Mouse (Mus musculus): ENCODE measurements around the gene Rxfp2. TPM values are rescaled to one million over a fixed set of nuclear protein-coding genes. Genes with fewer than 3 reads are reported as not detected.

The Rxfp2 gene
- polyA plus RNA-seq, 1 experiment from 2014 or later = 0.53 TPM

DNA sequence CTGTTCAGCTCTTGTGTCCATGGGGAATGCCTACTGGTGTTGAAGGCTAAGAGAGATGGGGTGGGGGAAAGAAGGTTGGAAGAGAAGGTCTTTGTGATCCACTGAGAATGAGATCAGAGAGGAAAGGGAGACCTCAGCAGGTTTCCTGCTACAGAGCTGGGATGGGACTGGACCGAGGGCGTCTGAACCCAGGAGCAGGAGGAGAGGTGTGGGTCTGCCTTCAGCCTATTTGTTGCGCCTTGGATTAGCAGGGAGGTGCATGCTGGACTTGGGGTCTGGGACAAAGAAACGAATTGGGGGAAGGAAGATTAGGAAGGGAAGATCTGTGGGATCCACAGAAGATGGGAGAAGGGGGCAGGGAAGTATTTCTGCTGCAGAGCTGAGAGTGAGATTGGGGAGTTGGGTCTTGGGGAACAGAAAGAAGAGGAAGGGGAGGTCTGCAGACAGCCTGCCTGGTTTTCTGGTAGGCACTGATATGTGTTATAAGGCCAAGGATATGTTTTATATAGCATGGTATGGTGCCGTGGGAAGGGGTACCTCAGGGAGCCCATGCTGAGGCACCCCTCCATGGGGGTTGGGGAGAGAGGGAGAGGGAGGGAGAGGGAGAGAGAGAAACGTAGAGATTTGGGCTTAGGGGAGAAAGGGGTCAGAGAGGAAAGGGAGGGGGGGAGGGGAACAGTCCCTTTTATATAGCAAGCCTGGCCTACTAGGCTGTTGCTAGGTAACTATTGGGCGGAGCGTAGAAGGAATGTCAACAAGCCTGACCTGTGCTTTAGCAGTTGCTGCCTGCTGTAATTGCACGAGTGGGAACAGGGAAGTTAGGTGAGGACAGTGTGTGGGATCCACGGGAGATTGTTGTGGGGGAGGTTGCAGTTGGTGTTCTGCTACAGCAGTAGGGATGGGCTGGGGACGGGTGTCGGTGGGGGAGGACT is 61.7 kb downstream of the Rxfp2 start:
- peak overlapping the region; percentile 27; the same call in 1 of the 2 replicates for H3K4me2 ChIP-seq
- H3K9me3 ChIP-seq = no peaks in the 10 kb centered on the region
- H3K27ac ChIP-seq = no peak overlapping the region
- H3K4me3 ChIP-seq = no peak overlapping the region
- peak; percentile 78 for ATAC-seq (ENCODE audit: low FRiP score)
- no peak overlapping the region for H3K9ac ChIP-seq
- 15% methylated on average over 11 of the region's 12 CpGs for WGBS
- no peaks in the 10 kb centered on the region for H3K27me3 ChIP-seq
- H3K4me1 ChIP-seq (replicated peaks) = peaks cover 11% of the 10 kb centered on the region
- no peaks in the 10 kb centered on the region for H3K36me3 ChIP-seq

- peaks cover 11% of the 10 kb centered on the region for H3K4me1 ChIP-seq (replicated peaks)
- no peak overlapping the region for H3K27ac ChIP-seq
- no peak for ATAC-seq (ENCODE audit: low FRiP score)
- no peaks in the 10 kb centered on the region for H3K36me3 ChIP-seq
- H3K4me2 ChIP-seq = no peak overlapping the region
- 85% methylated on average over 14 of the region's 14 CpGs for WGBS
- H3K9me3 ChIP-seq = no peaks in the 10 kb centered on the region
- no peak overlapping the region for H3K9ac ChIP-seq
- H3K4me3 ChIP-seq = no peak overlapping the region
- no peaks in the 10 kb centered on the region for H3K27me3 ChIP-seq
These were observed 64.2 kb downstream of the Rxfp2 start for GRCm38 (mm10) chr5:150082696-150083095.

DNA sequence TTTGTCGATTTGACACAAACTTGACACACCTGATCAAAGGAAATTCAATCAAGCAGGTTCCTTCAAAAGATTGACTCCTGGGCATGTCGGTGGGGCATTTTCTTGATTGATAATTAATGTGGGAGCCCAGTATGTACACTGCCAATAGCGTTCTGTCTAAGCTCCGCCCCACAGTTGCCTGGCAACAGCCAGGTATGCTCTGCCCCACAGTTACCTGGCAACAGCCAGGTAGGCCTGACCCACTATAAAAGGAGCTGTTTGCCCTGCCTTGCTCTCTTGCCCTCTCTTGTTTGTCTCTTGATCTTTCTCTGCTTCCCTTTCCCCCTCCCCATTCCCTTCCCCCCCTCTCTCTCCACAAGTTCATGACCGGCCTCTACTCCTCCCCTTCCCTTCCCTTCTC is 64.7 kb downstream of the Rxfp2 start:
- Histone ChIP-seq H3K4me2 (no peak overlapping the region), H3K4me3 (no peak overlapping the region), H3K27ac (no peak overlapping the region), H3K36me3 (no peaks in the 10 kb centered on the region), H3K4me1 (replicated peaks) (peaks cover 11% of the 10 kb centered on the region), H3K9ac (no peak overlapping the region), H3K27me3 (no peaks in the 10 kb centered on the region), H3K9me3 (no peaks in the 10 kb centered on the region)
- 67% methylated on average over 5 of the region's 5 CpGs for WGBS
- no peak for ATAC-seq (ENCODE audit: low FRiP score)

- no peak overlapping the region for H3K4me3 ChIP-seq
- H3K4me2 ChIP-seq = 0 out of 2 replicates have a peak overlapping the region, but pooled peaks have one; percentile 15
- H3K27me3 ChIP-seq = no peaks in the 10 kb centered on the region
- no peaks in the 10 kb centered on the region for H3K36me3 ChIP-seq
- peak; percentile 74; the same call in 1 of the 2 replicates for ATAC-seq (ENCODE audit: low FRiP score)
- H3K4me1 ChIP-seq (replicated peaks) = no peaks in the 10 kb centered on the region; the same call in 1 of the 2 replicates
- WGBS = 6% methylated on average over 6 of the region's 6 CpGs
- no peak overlapping the region for H3K9ac ChIP-seq
- H3K9me3 ChIP-seq = no peaks in the 10 kb centered on the region
- H3K27ac ChIP-seq = no peak overlapping the region
These were observed 79.1 kb downstream of the Rxfp2 start for GRCm38 (mm10) chr5:150097620-150098019.

DNA sequence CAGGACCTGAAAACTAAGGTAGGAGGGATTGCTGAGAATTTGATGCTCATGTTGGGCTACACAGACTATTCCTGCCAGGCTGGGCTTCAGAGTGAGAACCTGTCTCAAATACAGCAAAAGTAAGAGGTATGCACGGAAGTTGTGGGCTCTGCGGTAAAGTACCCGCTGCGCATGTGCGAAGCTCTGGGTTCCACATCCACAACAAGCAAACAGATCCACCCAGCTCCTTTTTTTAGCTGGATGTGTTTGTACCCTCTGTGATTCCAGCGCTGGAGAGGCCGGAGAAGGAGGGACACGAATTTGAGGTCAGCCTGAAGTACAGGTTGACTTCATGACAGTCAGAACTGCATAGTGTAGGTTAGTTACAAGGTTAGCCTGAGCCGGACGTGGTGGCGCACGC is 80.3 kb downstream of the Rxfp2 start:
- Histone ChIP-seq H3K4me3 (no peak overlapping the region), H3K4me1 (replicated peaks) (no peaks in the 10 kb centered on the region; the same call in 1 of the 2 replicates), H3K27ac (no peak overlapping the region), H3K9ac (no peak overlapping the region), H3K4me2 (no peak overlapping the region), H3K27me3 (no peaks in the 10 kb centered on the region), H3K9me3 (no peaks in the 10 kb centered on the region), H3K36me3 (no peaks in the 10 kb centered on the region)
- ATAC-seq (ENCODE audit: low FRiP score) = no peak
- 94% methylated on average over 12 of the region's 12 CpGs for WGBS

DNA sequence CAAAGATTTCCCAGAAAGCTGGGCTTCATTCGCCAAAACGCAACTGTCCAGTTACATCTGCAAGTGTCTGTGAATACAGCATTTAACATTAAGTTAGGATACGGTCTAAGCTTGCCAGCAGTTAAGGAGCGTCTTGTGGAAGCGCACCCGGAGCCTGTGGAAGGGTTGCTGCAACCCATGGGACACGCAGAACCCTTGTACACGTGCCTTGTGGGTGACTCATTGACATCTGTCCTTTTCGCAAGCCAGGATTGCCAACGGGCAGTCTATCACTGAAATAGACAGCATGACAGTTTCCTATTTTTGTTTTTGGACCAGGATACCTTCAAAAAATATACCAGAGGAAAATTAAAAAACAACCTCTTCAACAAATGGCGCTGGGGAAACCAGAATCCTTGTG is 83.3 kb downstream of the Rxfp2 start:
- H3K36me3 ChIP-seq = no peaks in the 10 kb centered on the region
- no peak overlapping the region for H3K27ac ChIP-seq
- H3K27me3 ChIP-seq = no peaks in the 10 kb centered on the region
- 89% methylated on average over 11 of the region's 11 CpGs for WGBS
- H3K9me3 ChIP-seq = no peaks in the 10 kb centered on the region
- no peak overlapping the region for H3K4me3 ChIP-seq
- ATAC-seq (ENCODE audit: low FRiP score) = no peak
- H3K4me2 ChIP-seq = no peak overlapping the region
- H3K4me1 ChIP-seq (replicated peaks) = no peaks in the 10 kb centered on the region; the same call in 1 of the 2 replicates
- H3K9ac ChIP-seq = no peak overlapping the region

- no peak overlapping the region for H3K27ac ChIP-seq
- 86% methylated on average over 7 of the region's 7 CpGs for WGBS
- H3K4me2 ChIP-seq = no peak overlapping the region
- H3K9ac ChIP-seq = no peak overlapping the region
- H3K27me3 ChIP-seq = no peaks in the 10 kb centered on the region
- no peaks in the 10 kb centered on the region for H3K9me3 ChIP-seq
- no peaks in the 10 kb centered on the region for H3K4me1 ChIP-seq (replicated peaks)
- H3K4me3 ChIP-seq = no peak overlapping the region
- H3K36me3 ChIP-seq = no peaks in the 10 kb centered on the region
- no peak for ATAC-seq (ENCODE audit: low FRiP score)
These were observed 87.9 kb downstream of the Rxfp2 start for GRCm38 (mm10) chr5:150106358-150106757.

DNA sequence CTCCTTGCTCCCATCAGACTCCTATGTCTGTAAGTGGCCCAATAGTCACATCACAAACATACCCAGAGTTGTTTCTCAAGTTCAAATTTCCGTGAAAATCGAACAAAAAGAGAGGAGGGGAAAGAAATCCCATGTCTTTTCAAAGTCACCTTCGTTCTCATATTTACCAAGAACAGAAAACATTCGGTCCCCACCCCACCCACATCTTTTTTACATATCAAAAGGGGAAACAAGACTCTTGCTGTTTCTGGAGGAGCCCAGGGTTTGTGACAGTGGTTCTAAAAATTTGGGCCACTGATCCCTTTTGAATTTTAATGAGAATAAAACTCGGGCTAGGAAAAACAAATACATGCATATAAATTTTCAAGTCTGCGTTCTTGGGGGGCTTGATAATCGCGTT is 92.8 kb downstream of the Rxfp2 start:
- no peak for ATAC-seq (ENCODE audit: low FRiP score)
- peaks cover 17% of the 10 kb centered on the region for H3K4me1 ChIP-seq (replicated peaks)
- 42% methylated on average over 8 of the region's 8 CpGs for WGBS

DNA sequence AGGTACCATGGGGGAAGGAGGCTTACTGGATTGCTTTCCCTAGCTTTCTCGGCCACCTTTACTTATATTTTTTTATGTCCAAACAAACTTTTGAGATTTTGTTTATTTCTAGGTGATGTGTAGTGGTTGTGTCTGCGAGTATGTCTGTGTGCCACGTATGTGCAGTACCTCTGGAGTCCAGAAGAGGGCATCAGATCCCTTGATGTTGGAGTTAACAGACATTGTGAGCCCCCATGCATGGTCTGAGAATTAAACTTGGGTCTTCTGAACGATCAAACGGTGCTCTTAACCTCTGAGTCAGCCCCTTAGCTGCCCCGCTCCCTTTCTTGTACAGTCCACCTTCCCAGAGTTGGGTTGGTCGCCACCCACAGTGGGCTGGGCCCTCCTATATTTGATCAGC is 95.5 kb downstream of the Rxfp2 start:
- no peak overlapping the region for H3K27ac ChIP-seq
- no peak overlapping the region for H3K4me2 ChIP-seq
- H3K36me3 ChIP-seq = no peaks in the 10 kb centered on the region
- H3K9ac ChIP-seq = no peak overlapping the region
- no peaks in the 10 kb centered on the region for H3K9me3 ChIP-seq
- 81% methylated on average over 7 of the region's 7 CpGs for WGBS
- no peak overlapping the region for H3K4me3 ChIP-seq
- no peak for ATAC-seq (ENCODE audit: low FRiP score)
- H3K4me1 ChIP-seq (replicated peaks) = peaks cover 27% of the 10 kb centered on the region
- H3K27me3 ChIP-seq = no peaks in the 10 kb centered on the region

More for the DNA sequence above, 92.8 kb downstream of the Rxfp2 start:
- Histone ChIP-seq H3K27ac (no peak overlapping the region), H3K4me3 (no peak overlapping the region), H3K9me3 (no peaks in the 10 kb centered on the region), H3K4me2 (no peak overlapping the region), H3K9ac (no peak overlapping the region), H3K36me3 (no peaks in the 10 kb centered on the region), H3K27me3 (no peaks in the 10 kb centered on the region)

DNA sequence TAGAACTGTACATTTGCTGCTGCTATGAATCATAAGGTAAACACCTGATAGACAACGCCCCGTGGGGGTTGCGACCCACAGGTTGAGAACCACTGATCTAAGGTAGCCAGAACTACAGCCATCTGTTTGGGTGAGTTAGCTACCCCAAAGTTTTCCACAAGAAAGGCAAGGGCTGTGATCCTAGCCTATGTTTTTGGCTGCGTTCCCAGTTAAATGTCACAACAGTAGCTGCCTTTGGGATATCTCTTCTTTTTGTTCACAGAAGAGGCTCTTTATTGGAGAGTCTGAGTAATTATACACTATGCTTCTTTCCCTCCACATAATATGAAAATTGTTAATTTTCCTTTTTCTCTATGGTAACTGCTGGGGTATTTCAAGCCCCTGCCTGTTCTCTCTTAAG is 96.3 kb downstream of the Rxfp2 start:
- 97% methylated on average over 4 of the region's 4 CpGs for WGBS
- no peaks in the 10 kb centered on the region for H3K27me3 ChIP-seq
- no peak overlapping the region for H3K9ac ChIP-seq
- no peak for ATAC-seq (ENCODE audit: low FRiP score)
- peak overlapping the region; percentile 66; the same call in 1 of the 2 replicates for H3K27ac ChIP-seq
- H3K36me3 ChIP-seq = no peaks in the 10 kb centered on the region
- no peaks in the 10 kb centered on the region for H3K9me3 ChIP-seq
- no peak overlapping the region for H3K4me2 ChIP-seq
- no peak overlapping the region for H3K4me3 ChIP-seq
- peaks cover 33% of the 10 kb centered on the region for H3K4me1 ChIP-seq (replicated peaks)

- no peak for ATAC-seq (ENCODE audit: low FRiP score)
- H3K4me2 ChIP-seq = peak overlapping the region; percentile 27
- 46% methylated on average over 16 of the region's 16 CpGs for WGBS
- H3K36me3 ChIP-seq = no peaks in the 10 kb centered on the region
- H3K4me3 ChIP-seq = no peak overlapping the region
- peaks cover 33% of the 10 kb centered on the region for H3K4me1 ChIP-seq (replicated peaks)
- H3K9me3 ChIP-seq = no peaks in the 10 kb centered on the region
- no peaks in the 10 kb centered on the region for H3K27me3 ChIP-seq
- peak overlapping the region; percentile 24; the same call in 1 of the 2 replicates for H3K9ac ChIP-seq
- H3K27ac ChIP-seq = peak overlapping the region; percentile 66
These were observed 97.0 kb downstream of the Rxfp2 start for GRCm38 (mm10) chr5:150115271-150116092.

GRCm38 (mm10) chr5:150116216-150116905 is 97.9 kb downstream of the Rxfp2 start:
- no peak overlapping the region for H3K4me3 ChIP-seq
- H3K27me3 ChIP-seq = no peaks in the 10 kb centered on the region
- no peaks in the 10 kb centered on the region for H3K9me3 ChIP-seq
- H3K4me1 ChIP-seq (replicated peaks) = peaks cover 33% of the 10 kb centered on the region
- H3K36me3 ChIP-seq = no peaks in the 10 kb centered on the region
- peak overlapping the region; percentile 27; the same call in 1 of the 2 replicates for H3K4me2 ChIP-seq
- WGBS = 68% methylated on average over 9 of the region's 9 CpGs
- H3K9ac ChIP-seq = no peak overlapping the region
- ATAC-seq (ENCODE audit: low FRiP score) = no peak
- no peak overlapping the region for H3K27ac ChIP-seq
